Mouse (Mus musculus) neural tube, embryonic 12.5 days (tissue): ENCODE results near the gene Tomm40. TPM values are rescaled to one million over a fixed set of nuclear protein-coding genes. Genes with fewer than 3 reads are reported as not detected.

Experiments used
- ATAC-seq: fragments of 200-750 bp; cut with Nextera tagmentation; 2 replicates; pipeline ENCODE4 v1.8.0; 2017; ENCODE audit warnings: low read depth, mild to moderate bottlenecking, moderate TSS enrichment, moderate library complexity; ENCODE audit not compliant: low FRiP score
- H3K27ac ChIP-seq: fragments of 300-500 bp; sonication (generic); 2 replicates; pipeline ENCODE4 v1.5.1; 2016
- H3K27me3 ChIP-seq: fragments of 300-500 bp; sonication (generic); replicated peaks from 2 replicates; pipeline ENCODE4 v1.6.1; 2016; ENCODE audit warnings: mild to moderate bottlenecking
- H3K36me3 ChIP-seq: fragments of 300-500 bp; sonication (generic); 2 replicates; pipeline ENCODE4 v1.6.1; 2016; ENCODE audit warnings: mild to moderate bottlenecking
- H3K4me1 ChIP-seq: fragments of 300-500 bp; sonication (generic); 2 replicates; pipeline ENCODE4 v1.6.1; 2016
- H3K4me2 ChIP-seq: fragments of 300-500 bp; sonication (generic); replicated peaks from 2 replicates; pipeline ENCODE4 v1.6.1; 2016; ENCODE audit warnings: mild to moderate bottlenecking
- H3K4me3 ChIP-seq: fragments of 300-500 bp; sonication (generic); 2 replicates; pipeline ENCODE4 v1.5.1; 2016
- H3K9ac ChIP-seq: fragments of 300-500 bp; sonication (generic); 2 replicates; pipeline ENCODE4 v1.6.1; 2016; ENCODE audit warnings: mild to moderate bottlenecking
- H3K9me3 ChIP-seq: fragments of 300-500 bp; sonication (generic); 2 replicates; pipeline ENCODE4 v1.6.1; 2016; ENCODE audit warnings: mild to moderate bottlenecking
- WGBS: fragments of 180-500 bp; shearing (Covaris S2); methylation state at CpG from one replicate; pipeline ENCODE4 v1.1.7; 2016; 5-methylcytosine and 5-hydroxymethylcytosine counted together
- polyA plus RNA-seq: library from polyadenylated mRNA; unstranded; fragments of >200 nt; fragmentation: Nextera tagmentation; extraction: Ambion mirVana; gene quantifications from 2 replicates; pipeline ENCODE4 v1.2.1, GENCODE M21; 2016

The Tomm40 gene
- 159 and 165 TPM in 2 replicates for polyA plus RNA-seq

DNA sequence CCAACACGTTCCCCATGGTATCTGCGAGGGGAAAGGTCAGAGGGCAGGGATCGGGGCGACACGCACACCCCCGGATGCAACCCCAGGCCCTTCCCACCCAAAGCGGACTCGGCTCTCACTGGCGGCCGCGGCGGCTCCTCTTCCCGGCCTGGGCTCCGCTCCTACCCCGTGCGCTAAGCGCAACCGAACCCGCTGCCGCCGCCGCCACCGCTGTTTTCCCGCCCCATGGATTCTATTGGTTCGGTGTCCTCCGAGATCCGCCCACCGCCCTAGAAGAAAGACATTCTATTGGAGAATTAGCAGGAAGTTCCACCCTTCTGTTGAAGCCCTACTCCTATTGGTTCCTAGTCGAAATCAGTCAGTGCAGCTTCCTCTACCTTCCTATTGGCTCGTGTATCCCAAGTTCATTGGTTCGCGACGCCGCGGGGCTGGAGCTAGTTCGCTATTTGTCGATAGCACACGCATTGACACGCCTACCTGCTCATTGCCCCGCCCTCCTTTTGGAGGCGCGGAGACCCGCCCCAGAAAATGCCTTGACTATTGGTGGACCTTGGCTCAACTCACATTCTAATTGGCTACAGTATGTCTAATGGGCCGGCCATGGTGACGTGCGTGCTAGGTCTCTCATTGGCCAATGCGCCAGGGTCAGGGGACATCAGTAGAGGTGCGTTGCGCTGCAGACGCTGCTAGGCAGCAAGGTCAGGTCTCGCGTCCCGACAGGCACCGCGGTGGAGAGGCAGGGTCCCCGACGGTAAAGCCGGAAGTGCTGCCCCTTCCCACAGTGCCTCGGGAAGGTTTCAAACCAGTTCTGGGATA lies at the start of gene Tomm40:
Gene Tomm40 (minus strand): TSS at position 200 of the 816 bp plus-strand sequence.
- peak within 1 kb of the TSS; percentile 94 for H3K4me2 ChIP-seq
- peak; percentile 99 for ATAC-seq
- peak within 1 kb of the TSS; percentile 96 for H3K4me3 ChIP-seq
- H3K27ac ChIP-seq: peak within 1 kb of the TSS; percentile 63; the same call in 1 of the 2 replicates
- WGBS: under 1% methylated on average over 59 of the region's 59 CpGs
- H3K4me1 ChIP-seq: peaks cover 17% of the 10 kb centered on the region
- peaks cover 30% of the 10 kb centered on the region for H3K36me3 ChIP-seq
- H3K27me3 ChIP-seq: no peaks in the 10 kb centered on the region
- H3K9me3 ChIP-seq: 0 out of 2 replicates have a peak, but pooled peaks cover under 1% of the 10 kb centered on the region
- peak within 1 kb of the TSS; percentile 93 for H3K9ac ChIP-seq

DNA sequence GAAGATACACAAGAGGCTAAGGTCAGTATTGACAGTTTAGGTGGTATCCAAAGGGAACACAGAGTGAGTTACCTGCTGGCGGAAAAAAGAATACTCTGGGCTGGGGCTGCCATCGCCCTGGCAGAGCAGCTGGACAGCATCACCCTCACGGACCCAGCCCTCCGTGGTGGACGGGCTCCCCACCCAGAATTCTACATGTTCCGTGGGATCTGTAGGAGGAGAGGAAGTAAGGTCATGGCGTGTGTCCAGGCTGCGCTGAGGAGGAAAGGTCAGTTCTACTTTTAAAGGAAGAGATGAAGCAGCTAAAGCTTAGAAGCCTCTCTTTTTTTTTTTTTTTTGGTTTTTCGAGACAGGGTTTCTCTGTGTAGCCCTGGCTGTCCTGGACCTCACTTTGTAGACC lies 49.3 kb upstream of the Tomm40 start:
- WGBS: 94% methylated on average over 9 of the region's 9 CpGs
- Histone ChIP-seq H3K4me2 (no peak overlapping the region), H3K9ac (no peak overlapping the region), H3K36me3 (no peaks in the 10 kb centered on the region), H3K27me3 (peaks cover 12% of the 10 kb centered on the region), H3K27ac (no peak overlapping the region), H3K4me3 (no peak overlapping the region), H3K9me3 (no peaks in the 10 kb centered on the region), H3K4me1 (peaks cover under 1% of the 10 kb centered on the region; the same call in 1 of the 2 replicates)
- no peak for ATAC-seq

DNA sequence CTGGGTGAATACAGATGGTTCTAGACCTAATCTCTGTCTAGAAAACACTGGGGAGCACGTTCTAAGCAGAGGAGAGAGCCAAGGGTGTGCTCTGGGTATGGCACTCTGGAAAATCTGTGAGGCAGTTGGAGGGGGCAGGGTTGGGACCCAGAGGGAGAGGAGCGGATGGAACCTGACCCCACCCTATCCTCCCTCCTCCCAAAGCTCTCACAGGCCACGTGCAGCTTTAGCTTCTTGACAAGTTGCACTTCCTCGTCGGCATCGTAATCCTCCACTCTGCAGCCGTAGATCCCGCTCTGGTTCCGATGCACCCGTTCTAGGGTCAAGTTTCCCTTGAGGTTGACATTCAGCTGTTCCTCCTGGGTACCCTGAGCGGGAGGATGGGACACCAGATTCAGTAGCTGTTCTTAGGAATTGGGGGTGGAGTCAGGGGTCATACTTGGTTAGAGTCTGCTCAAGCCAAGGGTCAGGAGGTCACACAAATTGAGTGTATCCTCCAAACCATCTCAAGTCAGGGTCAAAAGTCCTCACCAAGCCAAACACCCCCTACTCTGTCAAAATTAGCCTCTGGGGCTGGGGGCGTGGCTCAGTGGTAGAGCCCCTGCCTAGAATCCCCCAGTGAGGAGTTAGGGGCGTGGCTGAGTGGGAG lies 48.7 kb upstream of the Tomm40 start:
- no peak overlapping the region for H3K4me2 ChIP-seq
- no peak overlapping the region for H3K4me3 ChIP-seq
- no peak for ATAC-seq
- H3K9ac ChIP-seq: no peak overlapping the region
- H3K36me3 ChIP-seq: no peaks in the 10 kb centered on the region
- H3K27me3 ChIP-seq: peaks cover 5% of the 10 kb centered on the region
- WGBS: 84% methylated on average over 13 of the region's 13 CpGs
- H3K27ac ChIP-seq: no peak overlapping the region
- H3K9me3 ChIP-seq: no peaks in the 10 kb centered on the region
- no peaks in the 10 kb centered on the region for H3K4me1 ChIP-seq

DNA sequence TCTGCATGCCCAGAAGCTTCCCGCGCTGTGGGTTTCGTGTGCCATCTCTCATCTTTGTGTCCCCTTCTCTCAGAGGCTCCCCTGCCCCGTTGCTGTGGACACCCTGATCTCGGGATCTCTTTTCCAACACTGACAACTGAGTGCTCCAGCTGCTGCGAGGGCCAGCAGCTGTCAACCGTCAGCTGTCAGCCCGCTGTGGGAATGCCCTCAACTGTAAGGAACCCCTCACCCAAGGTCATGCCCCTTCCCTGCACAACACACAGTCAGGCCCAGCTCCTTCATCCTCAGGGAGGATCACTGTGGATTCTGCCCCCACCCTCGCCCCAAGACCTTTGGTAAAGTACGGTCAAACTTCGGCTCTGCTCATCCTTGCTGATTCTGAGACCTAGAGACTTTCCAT lies 47.0 kb upstream of the Tomm40 start:
- Histone ChIP-seq H3K36me3 (no peaks in the 10 kb centered on the region), H3K4me1 (no peaks in the 10 kb centered on the region), H3K4me3 (no peak overlapping the region), H3K4me2 (no peak overlapping the region), H3K27ac (no peak overlapping the region), H3K9me3 (no peaks in the 10 kb centered on the region), H3K27me3 (no peaks in the 10 kb centered on the region), H3K9ac (no peak overlapping the region)
- WGBS: 89% methylated on average over 11 of the region's 11 CpGs
- ATAC-seq: no peak

DNA sequence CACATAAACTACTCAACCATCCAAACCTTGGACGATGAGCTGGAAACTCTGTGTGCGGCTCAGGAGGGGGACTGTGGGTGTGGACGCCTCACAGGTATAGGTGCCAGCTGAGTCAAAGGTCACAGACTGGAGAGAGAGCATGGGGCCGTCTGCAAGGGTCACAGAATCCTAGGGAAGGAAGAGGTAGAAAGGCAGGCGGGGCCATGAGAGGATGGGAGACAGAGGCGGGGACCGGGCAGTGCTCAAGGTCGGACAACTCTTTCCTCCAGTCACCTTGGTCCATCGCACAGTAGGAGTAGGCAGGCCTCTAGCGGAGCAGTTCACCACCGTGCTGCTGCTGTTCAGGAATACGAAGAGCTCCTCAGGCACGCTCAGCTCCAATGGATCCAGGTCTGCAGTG lies 44.8 kb upstream of the Tomm40 start:
- Histone ChIP-seq H3K27ac (no peak overlapping the region), H3K36me3 (no peaks in the 10 kb centered on the region), H3K27me3 (no peaks in the 10 kb centered on the region), H3K9ac (no peak overlapping the region), H3K9me3 (no peaks in the 10 kb centered on the region), H3K4me1 (no peaks in the 10 kb centered on the region), H3K4me2 (no peak overlapping the region), H3K4me3 (no peak overlapping the region)
- 91% methylated on average over 13 of the region's 13 CpGs for WGBS
- ATAC-seq: no peak

DNA sequence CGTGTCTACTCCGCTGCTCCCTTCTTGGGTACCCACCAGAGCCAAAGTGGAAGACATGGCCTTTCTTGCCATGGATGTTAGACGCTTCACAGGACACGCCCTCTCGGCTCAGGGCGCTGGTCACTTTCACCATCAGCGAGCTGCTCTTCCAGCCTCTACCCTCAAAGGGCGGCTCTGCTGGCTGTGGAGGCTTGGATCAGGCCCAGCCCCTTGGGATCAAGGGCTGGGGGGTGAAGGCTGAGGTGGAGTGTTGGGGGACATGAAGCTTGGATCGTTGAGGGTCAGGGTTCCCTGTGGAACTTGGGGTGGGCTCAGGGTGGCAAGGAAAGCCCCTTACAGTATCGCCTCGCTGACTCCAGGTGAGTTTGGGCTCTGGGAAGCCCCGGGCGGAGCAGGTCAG lies 43.4 kb upstream of the Tomm40 start:
- H3K36me3 ChIP-seq: no peaks in the 10 kb centered on the region
- H3K27me3 ChIP-seq: no peaks in the 10 kb centered on the region
- H3K4me1 ChIP-seq: no peaks in the 10 kb centered on the region
- 89% methylated on average over 13 of the region's 13 CpGs for WGBS
- no peak overlapping the region for H3K27ac ChIP-seq
- H3K4me3 ChIP-seq: no peak overlapping the region
- no peak overlapping the region for H3K9ac ChIP-seq
- no peak for ATAC-seq
- H3K9me3 ChIP-seq: no peaks in the 10 kb centered on the region
- H3K4me2 ChIP-seq: no peak overlapping the region

DNA sequence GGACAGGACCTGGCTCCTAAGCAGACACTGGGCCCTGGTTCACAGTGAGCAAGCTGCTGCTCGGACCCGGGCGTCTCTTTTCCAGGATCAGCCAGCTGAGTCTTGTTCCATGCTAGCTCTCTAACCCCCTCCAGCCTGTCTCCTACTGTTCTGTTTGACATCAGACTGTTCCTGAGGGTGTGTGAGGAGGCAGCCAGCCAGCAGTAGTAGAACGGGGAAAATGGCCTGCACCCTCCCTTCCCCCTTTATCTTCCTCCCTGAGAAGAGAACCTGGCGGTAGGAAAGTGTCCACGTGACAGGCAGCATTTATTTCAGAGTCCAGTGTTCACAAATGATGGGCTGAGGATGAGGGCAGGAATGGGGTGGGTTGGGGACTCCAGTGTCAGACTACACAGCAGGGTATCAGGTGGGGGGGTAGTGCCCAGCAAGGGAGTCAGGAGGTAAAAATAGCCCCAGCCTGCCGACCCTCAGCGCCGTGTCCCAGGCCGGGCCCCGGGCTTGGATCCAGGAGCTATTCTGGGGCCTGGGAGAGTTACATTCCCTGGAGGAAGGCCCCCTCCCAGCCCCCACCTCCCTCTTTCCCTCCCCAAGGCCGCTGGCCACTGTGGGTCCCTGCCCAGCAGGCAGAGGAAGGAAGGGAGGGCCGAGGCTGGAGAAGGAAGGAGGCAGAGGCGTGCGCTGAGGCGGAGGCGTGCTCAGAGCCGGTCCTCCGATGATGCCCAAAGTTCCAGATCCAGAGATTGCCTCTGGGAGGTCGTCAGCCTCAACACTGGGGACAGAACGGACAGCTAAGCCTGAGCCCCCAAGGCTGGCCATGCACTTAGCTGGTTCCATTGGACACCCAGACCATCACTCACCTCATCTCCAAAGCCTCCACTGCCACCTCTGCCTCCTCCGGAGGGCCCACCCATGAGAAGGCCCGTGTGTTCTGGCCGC lies 40.9 kb upstream of the Tomm40 start:
- Histone ChIP-seq H3K27ac (no peak overlapping the region), H3K36me3 (no peaks in the 10 kb centered on the region), H3K4me1 (no peaks in the 10 kb centered on the region), H3K4me3 (no peak overlapping the region), H3K4me2 (no peak overlapping the region), H3K27me3 (no peaks in the 10 kb centered on the region), H3K9me3 (no peaks in the 10 kb centered on the region), H3K9ac (no peak overlapping the region)
- no peak for ATAC-seq
- 86% methylated on average over 23 of the region's 24 CpGs for WGBS

DNA sequence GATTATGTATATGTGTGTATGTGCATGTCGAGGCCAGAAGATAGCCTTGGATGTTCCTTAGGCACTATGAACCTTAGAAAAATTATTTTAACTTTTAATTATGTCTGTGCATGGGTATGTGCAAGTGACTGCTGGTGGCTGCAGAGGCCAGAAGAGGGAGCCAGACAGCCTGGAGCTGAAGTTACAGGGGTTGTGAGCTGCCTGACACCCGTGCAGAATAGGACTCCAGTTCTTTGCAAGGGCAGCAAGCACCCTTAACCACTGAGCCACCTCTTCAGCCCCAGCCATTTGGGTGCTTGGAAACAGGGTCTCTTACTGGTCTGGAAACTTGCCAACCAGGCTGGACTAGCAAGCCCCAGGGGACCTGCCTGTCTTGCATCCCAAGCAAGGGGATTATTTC lies 39.8 kb upstream of the Tomm40 start:
- Histone ChIP-seq H3K27ac (no peak overlapping the region), H3K4me1 (peaks cover 5% of the 10 kb centered on the region)

DNA sequence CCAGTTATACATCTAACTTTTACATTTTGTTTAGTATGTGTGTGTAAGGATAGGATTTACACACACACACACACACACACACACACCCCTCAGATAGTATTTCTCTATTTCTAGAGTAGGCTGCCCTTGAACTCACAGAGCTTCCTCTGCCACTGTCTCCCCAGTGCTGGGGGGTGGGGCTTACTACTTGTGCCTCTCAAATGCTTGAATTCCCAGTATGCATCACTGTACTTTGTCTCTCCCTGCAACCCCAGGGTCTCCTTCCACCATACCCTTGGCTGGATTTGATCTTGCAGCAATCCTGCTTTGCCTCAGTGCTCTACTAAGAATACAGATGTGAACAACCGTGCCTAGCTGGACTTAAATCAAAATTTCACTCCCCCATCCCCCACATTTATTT lies 38.8 kb upstream of the Tomm40 start:
- Histone ChIP-seq H3K4me3 (no peak overlapping the region), H3K9me3 (no peaks in the 10 kb centered on the region), H3K9ac (no peak overlapping the region), H3K4me2 (no peak overlapping the region), H3K36me3 (no peaks in the 10 kb centered on the region), H3K4me1 (peaks cover 5% of the 10 kb centered on the region), H3K27ac (no peak overlapping the region), H3K27me3 (no peaks in the 10 kb centered on the region)
- 87% methylated on average over 1 of the region's 1 CpGs for WGBS
- no peak for ATAC-seq

More for the DNA sequence above, 39.8 kb upstream of the Tomm40 start:
- Histone ChIP-seq H3K4me3 (no peak overlapping the region), H3K4me2 (no peak overlapping the region), H3K27me3 (no peaks in the 10 kb centered on the region), H3K9ac (no peak overlapping the region), H3K9me3 (no peaks in the 10 kb centered on the region), H3K36me3 (no peaks in the 10 kb centered on the region)
- ATAC-seq: no peak
- WGBS: 88% methylated on average over 2 of the region's 2 CpGs

DNA sequence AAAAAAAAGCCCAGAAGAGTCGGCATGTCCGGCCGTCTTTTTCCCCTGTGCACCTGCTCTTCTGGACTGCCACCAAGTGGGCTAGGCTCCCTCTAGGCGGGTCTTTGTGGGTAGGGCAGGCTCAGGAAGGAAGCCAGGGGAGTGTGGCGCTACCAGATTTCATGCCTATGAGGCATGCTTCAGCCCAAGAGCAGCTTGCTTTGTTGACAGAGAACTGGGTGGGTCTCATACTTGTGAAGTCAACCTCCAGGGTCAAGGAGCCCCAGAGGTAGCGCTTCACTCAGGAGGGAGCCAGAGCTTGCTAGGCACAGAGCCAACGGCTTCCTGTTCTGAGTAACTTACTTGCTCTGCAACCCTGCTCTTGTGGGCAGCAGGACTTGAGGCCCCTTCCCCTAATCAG lies 38.3 kb upstream of the Tomm40 start:
- no peak overlapping the region for H3K4me3 ChIP-seq
- no peak overlapping the region for H3K9ac ChIP-seq
- H3K27me3 ChIP-seq: no peaks in the 10 kb centered on the region
- WGBS: 83% methylated on average over 7 of the region's 7 CpGs
- no peaks in the 10 kb centered on the region for H3K36me3 ChIP-seq
- no peak overlapping the region for H3K4me2 ChIP-seq
- H3K4me1 ChIP-seq: peaks cover 5% of the 10 kb centered on the region
- no peak for ATAC-seq
- no peak overlapping the region for H3K27ac ChIP-seq
- H3K9me3 ChIP-seq: no peaks in the 10 kb centered on the region

DNA sequence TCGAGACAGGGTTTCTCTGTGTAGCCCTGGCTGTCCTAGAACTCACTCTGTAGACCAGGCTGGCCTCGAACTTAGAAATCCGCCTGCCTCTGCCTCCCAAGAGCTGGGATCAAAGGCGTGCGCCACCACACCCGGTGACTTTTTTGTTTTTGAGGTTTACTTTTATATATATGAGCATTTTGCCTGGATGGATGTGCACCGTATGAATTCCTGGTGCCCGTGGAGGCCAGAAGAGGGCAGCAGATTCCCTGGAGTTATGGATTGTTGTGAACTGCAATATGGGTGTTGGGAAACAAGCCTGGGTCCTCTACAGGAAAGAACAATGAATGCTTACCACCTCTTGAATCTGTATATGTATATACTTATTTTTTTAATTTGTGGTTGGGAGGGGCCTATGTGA lies 37.4 kb upstream of the Tomm40 start:
- no peak for ATAC-seq
- 72% methylated on average over 8 of the region's 8 CpGs for WGBS

DNA sequence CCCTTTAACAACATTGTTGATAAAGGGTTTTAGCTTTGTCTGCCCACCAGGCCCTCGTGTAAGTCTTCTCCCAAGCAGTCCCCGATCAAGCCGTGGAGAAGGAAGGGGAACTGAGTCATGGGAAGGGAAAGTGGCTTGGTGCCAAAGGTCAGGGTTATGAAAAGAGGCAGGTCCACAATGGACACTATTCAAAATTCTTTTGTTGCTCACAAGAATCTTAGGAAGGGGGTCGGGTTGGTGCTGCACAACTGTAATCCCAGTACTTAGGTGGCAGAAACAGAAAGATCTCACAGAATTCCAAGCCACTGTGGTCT lies 35.8 kb upstream of the Tomm40 start:
- Histone ChIP-seq H3K36me3 (no peaks in the 10 kb centered on the region), H3K27ac (no peak overlapping the region), H3K27me3 (no peaks in the 10 kb centered on the region), H3K4me1 (peaks cover 31% of the 10 kb centered on the region), H3K4me2 (no peak overlapping the region), H3K9me3 (no peaks in the 10 kb centered on the region), H3K4me3 (no peak overlapping the region), H3K9ac (no peak overlapping the region)
- WGBS: 63% methylated on average over 4 of the region's 4 CpGs
- no peak for ATAC-seq

More for the DNA sequence above, 37.4 kb upstream of the Tomm40 start:
- Histone ChIP-seq H3K9ac (no peak overlapping the region), H3K9me3 (no peaks in the 10 kb centered on the region), H3K27me3 (no peaks in the 10 kb centered on the region), H3K4me2 (no peak overlapping the region), H3K4me1 (peaks cover 14% of the 10 kb centered on the region), H3K36me3 (no peaks in the 10 kb centered on the region), H3K4me3 (no peak overlapping the region), H3K27ac (no peak overlapping the region)
